Mouse (Mus musculus) G1E-ER4 (cell line): ENCODE measurements around the gene Tcea3. TPM values are rescaled to one million over a fixed set of nuclear protein-coding genes. Genes with fewer than 3 reads are reported as not detected.

ENCODE experiments used
- GATA1 ChIP-seq: IDR thresholded peaks from one replicate; pipeline ENCODE4 v1.8.0; 2012; ENCODE audit warnings: low read length, inconsistent platforms
- polyA plus RNA-seq: library from polyadenylated mRNA; stranded (reverse); fragments of >175 nt; gene quantifications from 2 replicates; pipeline ENCODE4 v1.2.3, GENCODE M21; 2012

Tcea3 gene
- polyA plus RNA-seq, 1 experiment, result 0.14 TPM

DNA sequence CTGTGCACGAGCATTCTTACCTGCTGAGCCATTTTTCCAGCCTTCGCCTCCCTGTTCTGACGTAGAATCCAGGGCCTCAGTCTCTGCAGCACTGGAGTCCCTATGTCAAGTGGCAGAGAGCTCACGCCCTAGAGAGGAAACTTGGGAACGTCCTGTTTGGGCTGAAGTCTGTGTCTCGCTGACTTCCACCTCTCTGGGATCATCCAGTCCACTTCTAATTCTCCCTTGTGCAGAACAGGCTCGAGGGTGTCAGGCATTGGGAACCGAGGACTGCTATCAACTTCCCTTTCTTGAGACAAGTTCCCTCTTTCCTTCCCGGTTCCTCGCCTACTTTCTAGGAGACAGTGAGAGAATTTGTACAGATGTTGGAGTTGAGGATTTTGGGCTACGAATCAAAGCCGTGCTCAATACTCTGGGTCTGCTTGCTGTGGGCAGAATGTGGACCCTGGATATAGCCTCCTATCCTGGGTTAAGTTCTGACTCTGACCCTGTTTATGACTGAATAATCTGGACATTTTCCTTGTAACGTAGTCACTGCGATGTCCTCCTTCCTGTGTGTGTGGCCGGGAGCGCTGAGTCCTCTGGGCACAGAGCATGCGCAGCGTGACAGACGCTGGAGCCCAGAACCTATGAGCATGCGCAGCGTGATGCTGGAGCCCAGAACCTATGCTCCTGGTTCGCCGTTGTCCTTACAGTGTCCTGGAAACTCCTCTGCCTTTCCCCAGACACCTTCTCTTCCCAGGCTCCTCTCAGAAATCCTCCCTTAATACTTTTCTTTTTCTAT lies 22.7 kb upstream of the Tcea3 start:
- TF ChIP-seq GATA1, result no peak

DNA sequence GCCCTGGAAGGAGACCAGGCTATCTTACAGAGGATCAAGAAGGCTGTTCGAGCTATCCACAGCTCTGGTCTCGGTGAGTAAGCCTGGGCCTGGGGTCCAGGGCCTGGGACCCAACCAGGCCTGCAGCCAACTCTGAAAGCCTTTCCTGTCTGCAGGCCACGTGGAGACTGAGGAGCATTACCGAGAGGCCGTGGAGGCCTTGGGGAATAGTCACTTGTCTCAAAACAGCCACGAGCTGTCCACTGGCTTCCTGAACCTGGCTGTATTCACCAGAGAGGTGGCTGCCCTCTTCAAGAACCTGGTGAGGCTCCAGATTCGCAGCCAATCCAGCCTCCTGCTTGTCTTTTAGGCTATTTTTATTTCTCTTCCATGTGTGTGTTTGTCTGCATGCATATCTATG lies 20.1 kb upstream of the Tcea3 start:
- TF ChIP-seq GATA1, result no peak

DNA sequence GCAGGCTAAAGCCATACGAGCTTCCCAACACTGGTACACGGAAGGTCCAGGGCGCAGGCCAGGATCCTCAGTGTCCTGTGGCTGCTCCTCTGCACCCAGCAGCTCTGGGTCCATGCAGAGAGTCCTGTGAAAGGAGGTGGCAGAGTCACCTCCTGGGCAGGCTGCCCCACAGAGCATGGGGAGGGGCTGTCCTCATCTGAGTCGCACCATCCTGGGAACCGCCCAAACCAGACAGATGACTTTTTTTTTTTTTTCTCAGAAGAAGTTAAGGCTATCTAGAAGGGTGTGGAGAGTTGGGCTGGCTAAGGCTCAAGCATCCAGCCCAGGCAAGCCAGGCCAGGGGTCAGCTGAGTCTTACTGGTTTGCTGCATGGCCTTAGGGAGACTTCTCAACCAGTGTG lies 18.9 kb upstream of the Tcea3 start:
- no peak for TF ChIP-seq GATA1

DNA sequence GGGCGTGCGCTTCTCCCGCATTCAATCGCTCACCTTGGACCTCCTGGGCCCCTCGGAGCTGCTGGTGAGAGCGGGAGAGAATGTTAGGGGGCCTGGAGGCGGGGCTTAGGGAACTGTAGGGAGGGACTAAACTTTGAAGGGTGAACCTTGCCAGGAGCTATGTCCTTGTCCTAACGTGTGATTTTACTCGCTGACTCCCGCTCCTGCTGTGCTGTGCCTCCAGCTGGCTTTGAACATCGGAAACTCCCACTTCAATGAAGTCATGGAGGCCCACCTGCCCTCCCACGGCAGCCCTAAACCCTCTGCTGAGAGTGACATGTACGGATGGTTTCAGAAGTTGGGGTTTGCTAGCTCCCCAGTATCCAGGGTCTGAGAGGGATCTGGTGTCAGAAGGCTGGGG lies 8.9 kb upstream of the Tcea3 start:
- TF ChIP-seq GATA1, result no peak

DNA sequence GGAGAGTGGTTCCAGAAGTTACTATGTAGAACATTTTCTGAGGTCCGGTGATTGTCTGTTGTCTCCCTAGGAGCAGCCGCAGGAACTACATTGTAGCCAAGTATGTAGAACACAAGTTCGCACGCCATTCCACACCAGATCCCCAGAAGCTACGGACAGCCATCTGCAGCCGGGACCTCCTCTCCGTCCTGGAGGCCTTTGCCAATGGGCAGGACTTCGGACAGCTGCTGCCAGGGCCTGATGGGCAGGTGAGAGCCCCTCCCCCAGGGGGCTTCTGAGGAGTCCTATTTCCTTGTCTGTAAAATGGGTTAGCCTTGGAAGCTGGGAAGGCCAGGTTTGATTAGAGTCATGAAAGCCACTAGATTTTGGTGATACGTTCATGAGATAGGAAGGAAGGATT lies 8.4 kb upstream of the Tcea3 start:
- no peak for TF ChIP-seq GATA1

DNA sequence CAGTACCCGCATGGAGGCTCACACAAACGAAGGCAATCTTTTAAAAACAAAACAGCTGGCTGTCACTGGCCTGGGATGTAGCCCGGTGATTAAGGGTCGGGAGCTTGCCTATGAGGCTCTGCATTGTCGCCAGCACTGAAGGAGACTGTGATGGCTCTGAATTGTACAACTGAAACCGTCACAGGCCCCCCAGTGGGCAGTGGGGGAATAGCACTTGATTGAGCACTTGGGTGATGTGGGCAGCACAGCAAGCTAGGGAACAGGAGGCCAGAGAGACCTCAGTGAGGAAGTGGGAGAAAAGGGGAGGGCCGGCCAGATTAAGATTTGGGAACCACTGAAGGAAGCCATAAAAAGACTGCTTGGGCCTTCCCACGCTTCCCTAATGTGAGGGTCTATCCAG lies 7.9 kb upstream of the Tcea3 start:
- no peak for TF ChIP-seq GATA1

DNA sequence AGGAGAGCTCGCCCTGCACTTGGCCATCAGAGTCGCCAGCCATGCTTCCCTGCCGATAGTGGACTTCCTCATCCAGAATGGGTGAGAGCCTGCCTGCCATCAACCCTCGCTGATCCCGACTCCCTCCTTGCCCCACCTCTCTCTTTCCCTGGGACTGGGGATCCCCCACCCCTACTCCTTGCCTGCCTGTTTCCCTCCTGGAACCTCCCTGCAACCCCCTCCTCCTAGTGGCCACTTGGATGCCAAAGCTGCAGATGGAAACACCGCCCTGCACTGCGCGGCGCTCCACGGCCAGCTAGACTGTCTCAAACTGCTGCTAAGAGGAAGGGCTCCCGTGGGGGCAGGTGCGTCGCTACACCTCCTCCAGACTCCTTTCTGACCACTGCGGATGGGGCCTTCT lies 7.4 kb upstream of the Tcea3 start:
- no peak for TF ChIP-seq GATA1

DNA sequence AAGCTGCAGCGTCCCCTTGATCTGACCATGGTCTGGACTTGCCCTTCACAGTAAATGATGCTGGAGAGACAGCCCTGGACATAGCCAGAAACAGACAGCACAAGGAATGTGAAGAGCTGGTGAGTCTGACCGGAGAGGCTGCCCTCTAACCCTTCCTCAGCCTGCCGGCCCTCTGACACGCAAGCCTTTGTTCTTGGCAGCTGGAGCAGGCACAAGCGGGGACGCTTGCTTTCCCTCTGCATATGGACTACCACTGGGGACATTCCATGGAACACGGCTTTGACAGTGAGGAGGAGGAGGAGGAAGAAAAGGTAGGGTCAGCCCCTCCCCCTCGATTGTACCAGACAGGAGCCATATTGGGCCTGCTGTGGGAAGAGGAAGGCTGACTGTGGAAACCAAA lies 6.6 kb upstream of the Tcea3 start:
- no peak for TF ChIP-seq GATA1

DNA sequence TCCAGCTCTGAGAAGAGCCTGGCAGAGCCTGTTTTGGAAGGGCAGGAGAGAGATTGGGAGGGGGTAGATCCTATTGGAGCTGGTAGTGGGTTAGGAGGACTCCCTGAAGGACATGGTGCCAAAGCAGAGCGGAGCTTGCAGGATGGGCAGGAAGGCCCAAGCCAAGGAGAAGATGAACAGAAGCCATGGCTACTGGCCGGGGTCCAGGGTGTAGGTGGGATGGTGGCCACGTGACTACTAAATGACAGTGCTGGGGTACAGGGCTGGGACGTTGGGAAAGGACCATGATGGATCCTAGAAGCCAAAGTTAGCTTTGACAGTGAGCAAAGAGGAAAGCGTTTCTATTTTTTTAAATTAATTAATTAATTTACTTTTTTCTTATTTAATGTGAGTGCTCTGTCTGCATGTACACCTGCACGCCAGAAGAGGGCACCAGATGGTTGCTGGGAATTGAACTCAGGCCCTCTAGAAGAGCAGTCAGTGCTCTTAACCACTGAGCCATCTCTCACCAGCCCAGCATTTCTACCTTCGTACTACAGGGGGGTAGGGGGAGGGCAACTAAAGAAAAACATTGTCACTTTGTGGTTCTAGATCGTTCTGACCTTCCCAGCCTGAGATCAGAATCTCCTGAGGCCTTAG lies 5.3 kb upstream of the Tcea3 start:
- TF ChIP-seq GATA1, result no peak

DNA sequence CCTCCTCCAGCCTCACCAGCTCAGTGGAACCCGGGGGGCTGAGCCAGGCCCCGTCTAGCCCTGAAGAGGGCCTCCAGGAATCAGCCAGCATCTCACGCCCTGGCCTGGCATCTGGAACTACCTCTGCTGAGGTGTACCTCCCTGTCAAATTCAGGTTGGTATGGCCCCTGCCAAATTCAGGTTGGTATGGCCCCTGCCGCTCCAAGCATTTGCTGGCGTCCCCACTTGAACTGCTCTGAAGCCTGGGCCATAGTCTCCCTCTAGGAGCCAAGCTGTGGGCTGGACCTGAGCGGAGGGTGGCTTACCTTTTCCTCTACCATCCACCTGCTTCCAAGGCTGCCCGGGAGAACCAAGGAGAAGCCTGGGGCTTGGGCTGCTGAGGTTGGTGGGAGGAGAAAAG lies 4.8 kb upstream of the Tcea3 start:
- TF ChIP-seq GATA1, result no peak

DNA sequence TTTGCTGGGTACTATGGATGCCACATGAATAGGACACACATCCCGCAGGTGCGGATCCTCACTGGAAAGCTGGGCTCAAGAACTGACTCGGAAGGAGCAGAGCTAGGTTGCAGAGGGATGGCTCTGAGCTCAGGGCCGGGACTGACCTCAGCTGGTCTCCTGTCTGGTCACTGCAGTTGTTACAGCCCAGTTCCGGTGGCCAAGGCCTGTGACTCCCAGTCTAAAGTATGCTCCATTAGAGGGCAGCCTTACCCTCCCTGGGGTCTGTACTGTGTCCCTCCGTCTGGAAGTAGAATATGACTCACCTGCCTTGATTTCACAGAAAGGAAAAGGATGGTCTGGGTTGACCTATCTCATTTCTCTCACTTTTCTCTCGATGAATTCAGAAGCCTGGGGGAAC lies 3.3 kb upstream of the Tcea3 start:
- TF ChIP-seq GATA1, result no peak

DNA sequence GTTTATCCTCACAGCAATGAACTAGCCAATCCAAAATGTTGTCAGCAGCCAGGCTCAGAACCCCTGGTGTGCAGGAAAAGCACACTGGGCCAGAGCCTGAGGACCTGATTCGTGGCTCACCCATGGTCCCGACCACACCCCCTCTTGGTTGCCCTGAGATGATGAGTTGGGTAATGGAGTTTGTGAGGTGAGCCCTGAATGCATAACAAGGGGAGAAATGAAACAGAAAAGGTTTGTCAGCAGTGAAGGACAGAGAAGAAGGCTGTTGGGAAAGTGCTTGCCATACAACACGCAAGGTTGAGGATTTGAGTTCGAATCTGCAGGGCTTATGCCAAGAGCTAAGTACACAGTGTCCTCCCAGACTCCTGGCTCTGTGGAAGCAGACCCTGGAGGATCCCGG lies 1.8 kb upstream of the Tcea3 start:
- no peak for TF ChIP-seq GATA1

DNA sequence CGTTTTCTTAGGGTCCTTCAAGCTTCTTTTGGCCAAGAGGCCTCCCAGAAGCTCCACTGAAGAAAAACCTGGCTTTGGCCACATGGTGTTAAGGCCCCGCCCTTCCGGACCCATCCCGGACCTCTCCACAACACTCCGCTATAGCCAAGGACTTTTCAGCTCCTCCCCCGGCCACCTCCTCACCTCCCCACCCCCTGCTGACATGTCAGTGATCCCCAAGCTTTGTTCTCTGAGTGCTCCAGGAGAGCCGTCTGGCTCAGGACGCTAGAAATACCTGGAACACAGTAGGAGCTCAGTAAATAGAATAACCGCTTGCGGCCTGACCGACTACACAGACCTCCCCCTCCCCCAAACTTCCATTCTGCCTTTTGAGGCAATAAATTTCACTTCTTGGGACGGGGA lies 960 bp upstream of the Tcea3 start:
- no peak for TF ChIP-seq GATA1

DNA sequence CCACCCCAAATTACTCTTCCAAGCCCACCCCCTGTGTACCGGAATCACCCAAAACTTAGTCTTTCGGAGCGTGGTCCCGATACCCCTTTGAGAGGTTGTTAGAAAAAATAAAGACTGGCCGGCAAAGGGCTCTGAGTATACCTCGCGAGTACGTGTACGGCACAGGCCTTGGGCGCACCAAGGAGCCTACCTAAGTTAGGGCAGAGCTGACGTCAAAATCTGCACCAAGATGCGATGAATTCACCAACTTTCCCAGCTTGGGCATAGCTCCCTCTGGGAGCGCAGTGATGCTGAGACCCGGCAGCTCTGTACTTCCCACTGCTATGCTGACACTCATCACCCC lies 172 bp upstream of the Tcea3 start:
- TF ChIP-seq GATA1, result no peak

DNA sequence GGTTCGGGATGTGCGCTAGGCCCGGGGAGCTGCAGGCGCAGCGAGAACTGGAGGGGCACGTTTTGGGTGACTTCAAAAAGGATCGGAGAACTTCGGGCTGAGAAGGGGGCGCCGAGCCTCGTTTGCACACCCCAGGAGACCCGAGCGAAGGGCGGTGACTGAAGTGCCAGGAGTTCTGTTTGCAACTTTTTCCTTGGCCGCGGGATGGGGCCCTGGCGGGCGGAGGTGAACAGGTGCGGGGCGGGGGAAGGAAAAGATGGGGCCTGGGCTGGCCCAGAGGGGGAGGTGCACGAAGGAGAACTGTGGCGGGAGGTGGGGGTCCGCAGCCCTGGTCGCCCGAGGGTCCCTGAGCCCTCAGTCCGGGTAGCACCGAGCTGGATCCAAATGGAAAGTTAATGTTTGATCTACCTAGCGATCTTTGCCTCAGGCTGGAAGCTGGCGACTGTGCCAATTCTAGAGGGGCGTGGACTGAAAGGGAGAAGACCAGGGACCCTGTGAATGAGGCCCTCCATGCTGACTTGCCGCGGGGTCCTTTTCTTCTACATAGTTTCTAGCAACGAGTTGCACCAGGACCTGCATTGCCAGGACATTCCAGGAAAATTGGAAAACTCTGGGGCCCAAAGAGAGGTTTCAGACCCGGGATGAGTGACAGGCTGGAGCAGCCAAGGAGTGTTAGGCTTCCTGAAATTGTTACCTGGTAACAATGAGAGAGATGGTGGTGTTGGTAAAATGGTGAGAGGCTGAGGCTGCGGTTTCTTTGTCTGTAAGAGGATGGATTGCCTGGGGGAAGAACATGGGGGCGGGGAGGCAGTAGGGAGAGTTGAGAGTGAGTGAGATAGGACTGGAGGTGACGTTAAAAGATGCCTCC lies 1.2 kb downstream of the Tcea3 start:
- no peak for TF ChIP-seq GATA1

DNA sequence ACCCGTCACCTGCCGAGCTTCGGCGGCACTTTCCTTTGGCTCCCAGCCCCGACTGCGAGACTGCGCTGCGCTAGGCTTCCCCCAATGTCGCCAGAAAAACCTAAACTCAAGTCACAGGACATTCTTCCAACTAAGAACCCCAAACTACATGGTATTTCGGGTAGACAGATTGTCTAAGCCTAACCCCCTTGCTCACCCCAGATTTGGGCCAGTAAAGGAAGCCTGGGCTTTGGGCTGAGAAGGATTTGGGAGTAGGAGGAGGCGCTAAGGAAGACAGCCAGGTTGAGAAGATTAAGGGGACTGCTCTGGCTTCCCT lies 1.8 kb downstream of the Tcea3 start:
- TF ChIP-seq GATA1, result no peak

DNA sequence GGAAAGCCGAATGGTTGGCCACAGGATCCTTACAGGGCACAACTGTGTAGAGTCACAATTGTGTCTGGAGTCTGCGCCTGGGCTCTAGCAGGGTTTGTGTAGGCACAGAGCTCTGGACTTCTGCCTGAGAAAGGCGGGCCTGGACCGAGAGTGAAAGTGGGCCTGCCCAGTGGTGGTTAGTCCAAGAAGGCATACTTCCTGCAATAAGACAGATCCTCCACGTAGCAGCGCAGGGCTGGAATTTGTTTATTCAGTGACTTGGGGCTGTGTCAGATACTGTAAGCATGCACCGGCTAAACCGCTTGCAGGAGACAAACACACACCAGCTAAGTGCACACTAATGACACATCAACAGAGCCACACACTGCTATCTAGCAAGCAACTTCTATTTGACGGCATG lies 2.3 kb downstream of the Tcea3 start:
- no peak for TF ChIP-seq GATA1
